Mouse (Mus musculus): ENCODE measurements around the gene Cd160.

Gene Cd160

DNA sequence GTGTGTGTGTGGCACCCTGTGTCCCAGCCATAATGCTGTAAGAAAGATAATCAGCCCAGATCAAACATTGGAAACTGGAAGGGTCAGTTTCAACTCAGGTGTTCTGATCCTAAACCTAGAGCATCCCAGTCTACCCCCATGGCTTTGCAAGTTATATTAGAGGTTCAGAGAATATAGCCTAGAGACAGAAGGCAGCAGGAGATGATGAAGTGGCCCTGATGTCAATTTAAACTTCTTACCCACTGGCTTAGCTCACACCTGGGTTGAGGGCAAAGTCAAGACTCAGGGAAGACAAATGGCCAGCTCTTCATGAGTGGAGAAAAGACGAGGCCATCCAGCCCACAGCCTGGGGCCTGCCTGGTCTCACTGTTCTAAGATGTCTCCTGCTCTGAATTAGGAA is at the start of gene Cd160, which contains the start of gene Pdzk1:
Cd160 (minus strand) TSS at position 368 of the 400 bp plus-strand sequence.
Pdzk1 (plus strand) TSS at position 301 of the 400 bp plus-strand sequence.
- DNase-seq (ENCODE audit: low read depth, low spot score), result no peak

DNA sequence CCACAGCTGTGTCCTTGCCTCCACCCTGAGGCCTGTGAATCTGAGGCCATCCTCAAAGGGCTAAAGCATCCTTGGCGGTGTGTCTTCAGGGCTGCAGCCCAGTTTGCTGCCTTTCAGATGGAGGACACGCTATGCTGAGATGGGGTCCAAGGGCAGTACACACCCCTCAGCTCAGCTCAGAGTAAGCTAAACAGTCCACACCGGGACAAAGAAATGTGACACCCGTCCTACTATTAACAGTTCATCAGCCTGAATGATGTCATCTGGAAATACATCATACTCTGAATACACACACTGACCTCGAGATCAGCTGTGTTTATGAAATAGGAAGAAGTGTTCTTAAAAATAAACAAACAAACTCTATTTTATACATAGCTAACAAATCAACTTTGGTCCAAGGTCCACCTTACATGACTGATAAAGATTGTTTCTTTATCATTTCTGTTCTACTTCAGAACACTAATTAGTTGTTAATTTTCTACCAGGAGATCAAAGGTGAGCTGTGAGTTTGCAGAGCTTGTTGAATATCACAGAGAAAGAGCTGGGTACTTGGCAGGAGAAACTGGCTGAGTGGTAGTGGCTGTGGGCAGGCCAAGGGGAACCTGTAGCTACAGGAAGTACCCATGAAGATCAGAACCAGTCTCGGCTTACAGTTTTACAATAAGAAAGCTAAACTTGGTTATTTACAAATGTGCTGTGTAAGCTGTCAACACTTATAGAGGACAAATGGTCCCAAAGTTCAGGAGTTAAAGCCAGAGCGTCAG is 45.8 kb upstream of the Cd160 start:
- no peak for DNase-seq (ENCODE audit: low read depth, low spot score)

DNA sequence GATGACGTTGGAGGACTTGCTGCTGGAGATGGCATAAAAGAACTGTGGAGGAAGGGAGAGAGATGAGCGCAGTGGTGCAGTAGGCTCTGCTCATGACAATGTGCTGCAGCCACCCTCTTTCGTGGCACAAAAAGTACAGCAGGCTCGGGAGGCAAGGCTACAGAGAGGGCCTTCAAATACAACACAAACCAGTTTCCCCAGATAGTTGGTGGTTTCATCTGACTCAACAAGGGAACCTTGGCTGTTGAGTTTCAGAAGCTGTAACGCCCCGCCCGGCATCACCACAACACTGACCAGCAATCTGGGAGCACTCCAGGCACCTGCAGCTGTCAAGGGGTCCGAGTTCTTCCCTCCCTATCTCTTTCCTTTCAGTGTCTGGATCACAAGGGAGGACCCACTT is 43.4 kb upstream of the Cd160 start:
- no peak for DNase-seq (ENCODE audit: low read depth, low spot score)

DNA sequence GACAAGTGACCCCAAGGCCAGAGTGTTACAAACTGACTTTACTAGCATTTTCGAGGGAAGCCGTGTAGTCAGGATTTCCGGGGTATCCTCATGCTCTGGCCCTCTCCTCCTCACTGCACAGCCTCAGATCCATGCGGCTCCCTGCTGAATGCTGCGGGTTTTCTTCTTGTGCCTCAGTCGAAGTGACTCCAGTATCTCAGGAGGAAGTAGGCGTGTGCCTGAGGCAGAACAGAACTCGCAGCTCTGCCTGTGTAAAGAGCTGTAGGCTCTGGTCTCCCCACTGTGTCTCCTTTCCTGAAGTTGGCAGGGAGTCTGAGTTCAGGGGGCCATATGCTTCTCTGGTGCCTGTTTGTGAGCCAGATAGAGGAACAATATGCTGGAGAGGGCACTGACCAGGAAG is 41.9 kb upstream of the Cd160 start:
- DNase-seq (ENCODE audit: low read depth, low spot score), result no peak

DNA sequence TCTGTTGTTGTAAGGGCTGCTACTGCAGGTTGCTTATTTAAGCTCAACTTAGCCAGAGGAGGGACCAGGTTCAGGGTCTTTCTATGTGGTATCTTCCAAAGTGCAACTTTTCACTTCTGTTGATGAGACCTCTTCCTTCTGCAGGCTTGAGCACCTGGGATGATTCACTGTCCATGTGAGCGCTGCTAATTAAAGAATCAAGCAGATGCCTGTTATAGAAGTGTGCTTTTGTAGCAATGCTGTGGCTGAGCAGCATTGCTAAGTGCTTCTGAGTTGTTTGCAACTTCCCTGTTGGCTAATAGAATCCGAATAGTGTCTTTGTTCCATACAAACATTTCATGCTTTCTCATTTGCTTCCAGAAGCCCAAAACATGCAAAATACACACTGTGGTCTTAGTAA is 41.1 kb upstream of the Cd160 start:
- no peak for DNase-seq (ENCODE audit: low read depth, low spot score)

DNA sequence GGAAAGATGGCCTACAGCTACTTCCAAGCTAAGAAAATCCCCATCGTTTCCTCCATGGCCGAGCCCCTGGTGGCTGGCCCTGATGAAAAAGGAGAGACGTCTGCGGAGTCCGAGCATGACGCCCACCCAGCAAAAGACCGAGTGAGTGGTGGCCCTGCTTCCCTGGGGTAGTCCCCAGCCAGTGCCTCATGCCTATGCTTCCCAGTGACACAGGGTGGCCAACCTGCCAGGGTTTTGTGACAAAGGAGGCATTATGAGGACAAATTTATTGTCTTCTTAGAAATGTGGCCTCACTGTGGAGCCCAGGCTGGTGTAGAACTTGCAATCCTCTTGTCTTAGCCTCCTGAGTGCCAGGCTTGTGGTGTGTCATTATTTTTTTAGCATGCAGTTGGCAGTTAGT is 39.9 kb upstream of the Cd160 start:
- DNase-seq (ENCODE audit: low read depth, low spot score), result no peak

DNA sequence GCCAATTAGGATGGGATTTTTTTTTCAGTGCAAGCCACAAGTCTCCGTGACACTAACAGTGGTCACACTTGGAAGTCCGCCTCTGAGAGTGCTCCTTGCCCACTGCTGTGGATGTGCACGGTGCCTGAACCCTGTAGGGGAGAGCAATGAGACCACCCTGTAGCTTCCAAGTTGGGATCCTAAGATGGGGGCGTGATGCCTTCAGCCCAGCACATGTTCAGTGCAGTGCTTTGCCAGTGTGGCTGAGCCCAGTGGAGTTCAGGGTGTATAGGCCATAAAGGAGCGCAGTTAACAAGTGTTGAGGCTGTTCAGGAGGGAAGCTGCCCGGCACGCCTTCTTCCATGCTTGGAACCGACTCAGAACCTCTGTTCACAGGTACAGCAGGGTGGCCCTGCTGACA is 39.4 kb upstream of the Cd160 start:
- DNase-seq (ENCODE audit: low read depth, low spot score), result no peak

DNA sequence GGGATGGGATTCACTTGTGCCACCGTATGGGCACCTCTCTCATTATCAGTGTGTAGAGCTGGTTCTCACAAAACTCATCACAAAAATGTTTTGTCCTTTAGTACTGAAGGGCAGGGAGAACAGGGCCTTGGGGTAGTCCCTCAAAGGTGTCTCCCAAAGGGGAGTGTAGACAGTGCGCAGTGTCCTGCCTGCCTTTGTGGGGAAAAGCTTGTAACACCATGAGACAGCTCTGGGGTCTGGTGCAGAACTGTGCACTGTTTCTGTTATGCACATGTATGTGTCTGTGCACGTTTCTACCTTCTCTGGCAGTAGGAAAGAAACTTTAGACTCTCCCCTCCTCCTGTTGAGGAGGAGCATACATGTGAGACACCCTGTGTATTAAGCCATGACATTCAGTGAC is 38.7 kb upstream of the Cd160 start:
- DNase-seq (ENCODE audit: low read depth, low spot score), result no peak

DNA sequence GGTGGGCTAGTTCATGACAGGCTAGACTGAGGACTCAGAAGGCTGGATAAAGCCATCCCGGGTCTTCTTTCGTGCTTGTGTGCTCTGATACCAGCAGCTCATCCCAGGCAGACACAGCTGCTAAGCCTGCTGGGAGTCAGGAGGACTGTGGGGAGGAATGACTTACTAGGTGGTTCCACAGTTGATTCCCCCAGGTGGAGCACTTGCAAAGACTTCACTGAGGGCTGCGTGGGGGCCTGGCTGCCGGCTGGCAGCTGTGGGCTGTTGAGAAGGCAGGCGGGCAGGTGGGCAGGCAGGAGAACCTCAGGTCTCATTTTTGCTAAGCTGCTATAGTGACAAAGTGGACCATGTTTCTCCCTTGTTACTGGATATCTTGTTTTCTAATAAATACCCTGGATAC is 31.3 kb upstream of the Cd160 start:
- DNase-seq (ENCODE audit: low read depth, low spot score), result no peak

DNA sequence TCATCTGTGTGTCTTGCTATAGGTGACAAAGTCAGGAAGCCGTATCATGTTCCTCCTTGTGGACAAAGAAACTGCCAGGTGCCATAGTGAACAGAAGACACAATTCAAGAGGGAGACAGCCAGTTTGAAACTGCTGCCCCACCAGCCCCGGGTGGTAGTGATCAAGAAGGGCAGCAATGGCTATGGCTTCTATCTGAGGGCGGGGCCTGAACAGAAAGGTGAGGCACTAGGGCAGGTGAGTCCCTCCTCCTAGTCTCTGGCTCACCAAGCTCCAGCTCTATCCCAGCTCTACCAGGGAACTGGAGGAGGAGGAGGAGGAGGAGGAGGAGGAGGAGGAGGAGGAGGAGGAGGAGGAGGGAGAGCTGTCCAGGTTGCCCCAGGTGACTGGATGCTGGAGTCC is 26.7 kb upstream of the Cd160 start:
- DNase-seq (ENCODE audit: low read depth, low spot score), result no peak

DNA sequence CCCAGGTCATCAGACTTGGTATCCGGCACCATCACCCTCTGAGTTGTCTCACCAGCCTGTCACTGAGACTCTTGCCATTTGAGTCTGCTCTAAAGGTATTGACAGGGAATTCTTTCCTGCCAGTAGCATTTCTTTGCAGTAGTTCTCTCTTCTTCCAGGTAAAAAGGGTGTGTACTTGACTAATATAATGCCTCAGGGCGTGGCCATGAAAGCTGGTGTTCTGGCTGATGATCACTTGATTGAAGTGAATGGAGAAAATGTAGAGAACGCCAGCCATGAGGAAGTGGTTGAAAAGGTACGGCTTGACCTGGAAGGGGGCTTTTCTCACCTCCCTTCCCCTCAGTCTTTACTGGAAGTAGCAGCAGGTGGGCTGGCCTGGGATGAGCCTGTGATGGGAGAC is 25.2 kb upstream of the Cd160 start:
- DNase-seq (ENCODE audit: low read depth, low spot score), result no peak

DNA sequence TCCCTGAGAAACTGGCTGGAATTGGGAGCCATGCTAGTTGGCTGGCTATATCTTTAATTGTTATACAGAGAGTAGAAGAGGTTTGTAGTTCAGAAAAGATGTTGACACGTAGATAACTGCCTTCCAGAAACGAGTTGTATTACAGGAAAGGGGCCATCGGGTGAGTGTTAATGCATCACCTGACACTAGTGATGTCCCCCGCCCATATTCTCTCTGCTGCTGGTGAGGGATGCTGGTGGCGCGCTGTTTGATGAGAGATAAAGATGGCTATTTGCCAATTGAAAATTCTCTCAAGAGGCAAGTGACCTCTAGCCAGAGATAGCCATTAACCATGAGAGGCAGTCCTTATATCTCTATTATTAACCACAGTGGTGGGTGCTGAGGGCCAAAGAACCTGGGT is 23.4 kb upstream of the Cd160 start:
- no peak for DNase-seq (ENCODE audit: low read depth, low spot score)

DNA sequence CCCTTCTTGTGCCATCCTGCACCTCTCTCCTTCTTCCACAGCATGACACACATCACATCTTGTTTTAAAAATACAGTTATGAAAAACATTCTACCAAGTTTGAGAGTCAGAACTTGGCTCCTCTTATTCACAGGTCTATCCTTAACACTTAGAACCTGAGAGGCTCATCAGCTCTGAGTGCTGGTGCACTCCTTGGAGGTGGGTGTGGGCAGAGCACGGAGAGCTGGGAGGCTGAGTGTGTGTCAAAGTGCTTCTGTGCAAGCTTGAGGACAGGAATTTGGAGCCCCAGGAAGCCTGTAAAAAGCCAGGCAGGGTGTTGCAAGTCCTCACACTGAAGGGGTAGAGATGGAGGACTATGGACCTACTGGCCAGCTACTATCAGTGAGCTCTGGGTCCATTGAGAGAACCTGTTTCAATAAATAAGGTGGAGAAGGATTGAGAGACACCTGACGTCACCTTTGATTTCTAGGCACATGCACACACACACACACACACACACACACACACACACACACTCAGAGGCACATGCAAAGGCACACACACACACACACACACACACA is 20.1 kb upstream of the Cd160 start:
- no peak for DNase-seq (ENCODE audit: low read depth, low spot score)

DNA sequence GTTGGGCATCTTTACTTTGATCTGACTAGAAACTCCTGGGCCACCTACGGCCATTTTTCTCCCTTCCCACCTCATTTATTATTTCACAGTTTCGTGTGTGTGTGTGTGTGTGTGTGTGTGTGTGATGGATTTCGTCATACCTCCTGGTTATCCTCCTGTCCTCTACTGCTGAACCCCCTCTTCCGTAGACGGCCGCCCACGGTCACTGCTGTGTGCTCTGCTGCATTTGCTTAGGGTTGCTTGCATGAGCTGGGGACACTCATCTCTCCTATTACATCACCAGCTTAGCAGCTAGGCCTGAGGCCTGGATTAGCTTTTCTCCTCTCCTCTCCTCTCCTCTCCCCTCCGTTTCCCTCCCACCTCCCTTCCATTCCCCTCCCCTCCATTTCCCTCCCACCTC is 19.3 kb upstream of the Cd160 start:
- DNase-seq (ENCODE audit: low read depth, low spot score), result no peak

DNA sequence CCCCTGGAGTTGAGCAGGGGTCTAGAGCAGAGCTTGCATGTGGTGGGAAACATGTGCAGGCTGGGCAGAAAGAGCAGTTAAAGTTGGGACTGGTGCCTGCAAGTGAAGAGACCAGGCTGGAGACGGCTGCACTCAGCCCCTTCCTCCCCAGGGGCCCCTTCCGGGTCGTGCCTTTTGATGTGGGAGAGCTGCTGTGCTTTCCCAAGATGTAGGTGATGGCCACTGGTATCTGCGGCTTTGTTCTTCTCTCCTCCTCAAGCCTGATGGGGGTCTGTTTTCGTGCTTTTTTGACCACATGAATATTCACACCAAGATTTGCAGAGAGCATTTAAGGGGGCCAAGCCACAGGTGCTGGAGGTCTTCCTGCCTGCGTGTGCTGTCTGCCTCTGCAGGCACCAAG is 18.5 kb upstream of the Cd160 start:
- no peak for DNase-seq (ENCODE audit: low read depth, low spot score)

DNA sequence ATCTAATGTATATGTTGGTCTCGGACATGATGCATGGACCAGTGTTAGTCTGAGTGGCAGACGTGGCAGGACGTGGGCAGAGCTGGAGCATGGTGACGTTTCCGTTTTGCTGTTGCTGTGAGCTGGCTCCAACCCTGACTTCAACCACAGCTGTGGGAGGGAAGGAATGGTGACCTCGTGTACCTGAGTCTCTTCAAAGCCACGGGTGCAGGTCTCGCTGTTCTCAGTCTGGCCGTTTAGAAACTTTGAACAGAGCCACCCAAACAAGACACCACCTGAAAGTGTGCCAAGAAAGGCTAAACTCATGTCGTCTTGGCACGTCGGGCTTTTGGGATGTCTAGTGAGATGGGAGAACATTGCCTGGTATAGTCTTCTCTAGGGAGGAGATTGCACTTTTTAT is 17.8 kb upstream of the Cd160 start:
- DNase-seq (ENCODE audit: low read depth, low spot score), result no peak

DNA sequence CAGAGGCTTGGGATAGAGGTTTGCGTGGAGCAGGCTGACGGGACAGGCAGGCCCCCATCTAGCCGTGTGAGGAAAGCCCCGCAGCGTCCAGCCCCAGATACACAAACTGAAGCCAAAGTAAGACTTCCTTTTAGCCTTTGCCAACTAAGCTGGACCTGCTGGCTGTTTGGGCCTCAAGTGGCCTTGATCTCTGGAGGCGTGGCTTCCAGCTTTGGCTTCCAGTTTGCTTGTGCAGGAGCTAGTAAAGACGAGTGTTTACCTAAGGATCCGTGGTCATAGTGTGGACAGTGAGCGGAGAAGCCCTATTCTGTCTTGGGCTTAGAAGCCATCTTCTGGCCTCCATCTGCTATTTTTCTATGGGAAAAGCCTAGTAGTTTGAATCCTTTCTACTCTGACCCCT is 16.7 kb upstream of the Cd160 start:
- no peak for DNase-seq (ENCODE audit: low read depth, low spot score)

DNA sequence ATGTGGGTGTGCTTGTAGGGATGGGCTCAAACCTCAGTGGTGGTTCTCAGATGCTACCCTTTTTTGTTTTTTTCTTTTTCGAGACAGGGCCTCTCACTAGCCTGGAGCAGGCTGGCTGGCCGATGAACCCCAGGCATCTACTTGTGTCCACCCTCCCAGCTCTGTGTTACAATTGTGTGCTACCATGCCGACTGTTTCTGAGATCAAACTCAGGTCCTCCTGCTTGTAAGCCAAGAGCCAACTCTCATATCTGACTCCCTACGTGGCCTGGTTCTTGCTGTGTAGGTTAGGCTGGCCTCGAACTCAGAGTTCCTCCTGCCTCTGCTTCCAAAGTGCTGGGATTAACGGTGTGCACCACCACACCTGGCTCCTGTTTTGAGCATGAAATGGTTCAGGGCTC is 16.0 kb upstream of the Cd160 start:
- DNase-seq (ENCODE audit: low read depth, low spot score), result no peak

DNA sequence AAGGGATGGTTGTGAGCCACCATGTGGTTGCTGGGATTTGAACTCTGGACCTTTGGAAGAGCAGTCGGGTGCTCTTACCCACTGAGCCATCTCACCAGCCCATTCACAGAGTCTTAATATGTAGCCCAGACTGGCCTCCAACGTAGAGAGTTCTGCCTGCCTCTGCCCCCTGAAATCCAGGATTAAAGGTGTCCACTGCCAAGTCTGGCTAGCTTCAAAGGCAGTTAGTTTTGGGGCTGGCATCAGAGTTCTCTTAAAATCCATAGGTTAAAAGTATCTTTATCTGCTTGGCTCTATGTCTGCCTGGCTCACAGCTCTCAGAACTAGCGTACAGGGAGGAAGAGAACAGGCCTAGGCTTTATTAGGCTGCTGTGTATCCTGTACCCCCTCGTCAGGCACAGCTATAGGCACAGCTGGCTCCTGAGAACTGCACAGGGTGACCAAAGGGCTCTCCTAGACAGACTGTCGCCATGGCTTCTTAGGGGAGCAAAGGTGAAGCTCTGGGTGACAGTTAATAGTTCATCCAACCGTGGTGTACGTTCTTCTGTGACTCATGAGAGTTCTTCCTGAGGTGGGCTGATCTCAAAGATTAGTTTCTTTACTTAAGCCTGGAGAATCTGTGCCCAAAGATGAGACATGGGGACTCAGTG is 10.0 kb upstream of the Cd160 start:
- no peak for DNase-seq (ENCODE audit: low read depth, low spot score)

DNA sequence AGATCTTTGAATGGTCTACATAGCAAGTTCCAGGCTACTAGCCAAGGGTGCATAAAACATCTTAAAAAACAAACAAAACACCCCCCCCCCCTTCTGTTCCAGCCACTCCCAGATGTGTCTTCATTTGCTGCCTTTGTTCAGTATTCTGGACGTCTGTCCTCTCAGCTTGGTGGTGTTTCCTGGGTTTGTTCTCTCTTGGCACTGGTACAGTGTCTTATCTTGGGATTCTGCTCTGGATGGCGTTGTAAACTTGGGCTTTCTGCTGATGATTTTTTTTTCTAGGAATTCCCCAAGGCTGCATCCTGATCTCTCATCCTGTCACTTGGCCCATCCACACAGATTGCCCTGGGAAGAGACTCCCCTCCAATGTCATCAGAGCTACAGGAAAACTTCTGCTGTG is 7.3 kb upstream of the Cd160 start:
- no peak for DNase-seq (ENCODE audit: low read depth, low spot score)

DNA sequence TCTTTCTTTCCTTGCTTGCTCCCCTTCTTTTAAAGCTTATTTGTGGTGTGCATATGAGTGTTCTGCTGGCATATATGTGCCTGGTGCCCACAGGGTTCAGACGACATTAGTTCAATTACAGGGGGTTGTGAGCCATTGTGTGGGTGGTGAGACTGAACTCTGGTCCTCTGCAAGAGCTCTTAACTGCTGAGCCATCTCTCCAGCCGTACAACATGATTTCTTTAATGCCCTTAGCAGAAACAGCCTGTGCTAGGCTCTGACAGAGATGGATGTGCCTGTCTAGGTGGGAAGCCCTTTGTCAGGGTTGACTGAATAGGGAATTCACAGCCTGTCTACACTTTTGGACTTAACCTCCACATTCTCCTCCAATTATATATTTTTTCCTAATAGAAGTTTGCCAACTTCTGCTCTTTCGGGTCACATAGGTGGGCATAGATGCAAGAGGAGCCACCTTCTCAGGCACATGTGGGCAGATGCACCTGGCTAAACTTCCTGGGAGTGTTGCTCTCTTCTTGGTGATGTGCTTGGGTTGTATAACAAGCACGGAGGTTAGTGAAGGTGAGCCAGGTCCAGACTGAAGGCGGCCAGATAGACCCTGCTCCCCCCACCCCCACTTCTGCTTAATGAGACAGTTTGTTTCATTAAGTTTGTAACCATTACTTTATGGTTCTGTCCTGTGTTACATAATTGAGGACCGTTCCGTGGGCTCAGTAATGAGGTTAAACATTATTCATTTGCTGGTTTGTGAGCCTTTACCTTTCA is 5.6 kb upstream of the Cd160 start:
- no peak for DNase-seq (ENCODE audit: low read depth, low spot score)

DNA sequence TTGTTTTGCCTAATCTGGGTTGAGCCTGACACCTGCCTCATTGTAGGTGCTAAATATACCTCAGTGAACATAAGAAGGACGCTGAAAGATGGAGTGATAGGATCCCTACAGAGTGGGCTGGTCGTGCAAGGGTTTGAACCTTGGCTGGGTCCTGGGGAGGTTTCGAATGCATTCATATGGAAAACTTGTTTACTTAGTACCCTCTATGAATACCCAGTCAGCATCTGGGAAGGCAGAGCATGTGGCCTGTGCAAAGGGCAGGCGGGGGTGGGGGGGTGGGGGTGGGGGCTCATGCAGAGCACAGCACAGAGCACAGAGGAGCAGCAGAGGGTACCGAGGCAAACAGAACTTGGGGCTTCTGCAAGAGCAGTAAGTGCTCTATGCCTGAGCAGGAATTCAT is 3.8 kb upstream of the Cd160 start:
- DNase-seq (ENCODE audit: low read depth, low spot score), result no peak

DNA sequence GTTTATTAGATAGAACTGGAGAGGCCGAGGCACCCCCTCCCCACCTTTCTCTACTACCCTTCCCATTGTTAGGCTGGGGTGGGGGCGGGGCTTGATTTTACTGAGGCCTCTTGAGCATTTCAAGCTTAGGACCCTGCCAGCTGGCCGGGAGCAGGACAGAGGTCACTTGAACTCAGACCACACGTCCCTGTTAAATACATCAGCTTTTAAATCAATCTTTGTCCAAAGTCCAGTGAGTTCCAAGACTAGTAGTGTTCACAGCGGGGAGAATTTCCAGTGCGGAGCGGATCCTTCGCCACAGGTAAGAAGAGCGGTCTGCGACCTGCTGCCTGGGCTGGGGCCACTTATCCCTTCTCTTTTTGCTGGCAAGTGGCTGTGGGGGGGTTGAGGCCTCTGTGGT is 705 bp upstream of the Cd160 start:
- no peak for DNase-seq (ENCODE audit: low read depth, low spot score)

Data from A20 (cell line).